Mouse (Mus musculus) urinary bladder, postnatal 10 days (tissue): ENCODE results near the gene 2410004B18Rik.

Experiments used
- DNase-seq: peaks from one replicate; pipeline ENCODE4 v3.0.0; 2022; ENCODE audit warnings: low spot score

2410004B18Rik gene

GRCm38 (mm10) chr3:145929525-145930400 is 8.1 kb upstream of the 2410004B18Rik start:
- DNase-seq, result no peak

GRCm38 (mm10) chr3:145933845-145934244 is 4.0 kb upstream of the 2410004B18Rik start:
- DNase-seq, result no peak

GRCm38 (mm10) chr3:145938405-145939349 is 863 bp downstream of the 2410004B18Rik start:
- DNase-seq, result no peak

- DNase-seq, result no peak
Observed at GRCm38 (mm10) chr3:145939402-145939801, 1.6 kb downstream of the 2410004B18Rik start.

- no peak for DNase-seq
Observed at GRCm38 (mm10) chr3:145939971-145940370, 2.2 kb downstream of the 2410004B18Rik start.

GRCm38 (mm10) chr3:145941971-145942370 is 4.2 kb downstream of the 2410004B18Rik start:
- DNase-seq, result no peak

GRCm38 (mm10) chr3:145944348-145944747 is 6.5 kb downstream of the 2410004B18Rik start:
- no peak for DNase-seq

- DNase-seq, result no peak
Observed at GRCm38 (mm10) chr3:145945904-145946303, 8.1 kb downstream of the 2410004B18Rik start.

- DNase-seq, result no peak
Observed at GRCm38 (mm10) chr3:145946654-145947053, 8.8 kb downstream of the 2410004B18Rik start.

GRCm38 (mm10) chr3:145947539-145948204 is 9.9 kb downstream of the 2410004B18Rik start:
- DNase-seq, result no peak

- no peak for DNase-seq
Observed at GRCm38 (mm10) chr3:145950034-145950814, 12.4 kb downstream of the 2410004B18Rik start.

- no peak for DNase-seq
Observed at GRCm38 (mm10) chr3:145950815-145951130, 13.0 kb downstream of the 2410004B18Rik start.

- no peak for DNase-seq
Observed at GRCm38 (mm10) chr3:145951287-145952165, 13.7 kb downstream of the 2410004B18Rik start.

- no peak for DNase-seq
Observed at GRCm38 (mm10) chr3:145952945-145953344, 15.1 kb downstream of the 2410004B18Rik start.

GRCm38 (mm10) chr3:145953411-145953810 is 15.6 kb downstream of the 2410004B18Rik start:
- no peak for DNase-seq

GRCm38 (mm10) chr3:145959824-145960223 is 22.0 kb downstream of the 2410004B18Rik start:
- no peak for DNase-seq

GRCm38 (mm10) chr3:145962411-145962810 is 24.6 kb downstream of the 2410004B18Rik start:
- DNase-seq, result no peak

GRCm38 (mm10) chr3:145963101-145964017 is 25.5 kb downstream of the 2410004B18Rik start:
- DNase-seq, result no peak

- DNase-seq, result no peak
Observed at GRCm38 (mm10) chr3:145964018-145964387, 26.2 kb downstream of the 2410004B18Rik start.
